In genomic region chr14:57890011-57890842, GRCm38 (mm10) we compare ENCODE assay signal across 8 mouse cellular contexts. TPM values are rescaled to one million over a fixed set of nuclear protein-coding genes. Genes with fewer than 3 reads are reported as not detected.
A peak's percentile ranks its signal among the peaks of the same experiment; 100 is the strongest.
DNase-seq lines count a peak whose midpoint lies in the region; ATAC-seq lines count a peak whose summit lies in the region.

TSS of gene Zdhhc20 (minus strand) at chr14:57890276.

- H3K4me1 ChIP-seq in hindbrain, embryonic 15.5 days (replicated peaks): peaks cover 23% of the 10 kb centered on the region

- peak within 1 kb of the TSS; percentile 85 for H3K27ac ChIP-seq in hindbrain, embryonic 15.5 days (replicated peaks)
- H3K27ac ChIP-seq in macrophage: peak within 1 kb of the TSS; percentile 55

- peak within 1 kb of the TSS; percentile 63 for H3K4me2 ChIP-seq in hindbrain, embryonic 15.5 days

- H3K4me3 ChIP-seq in hindbrain, embryonic 15.5 days: peak within 1 kb of the TSS; percentile 81
- H3K4me3 ChIP-seq in macrophage (ENCODE audit: inconsistent target): peak within 1 kb of the TSS; percentile 84

- H3K79me2 ChIP-seq in macrophage (ENCODE audit: inconsistent target): peaks cover 44% of the 10 kb centered on the region

- peak within 1 kb of the TSS; percentile 86 for H3K9ac ChIP-seq in hindbrain, embryonic 15.5 days

- no peaks in the 10 kb centered on the region for H3K27me3 ChIP-seq in hindbrain, embryonic 15.5 days

- H3K9me3 ChIP-seq in hindbrain, embryonic 15.5 days: no peaks in the 10 kb centered on the region

- peak; percentile 93 for DNase-seq in R1 (ENCODE audit: low read depth, low spot score)
- peak; percentile 95 to 97 for DNase-seq in cerebellum, postnatal 25 days
- peak; percentile 94 for DNase-seq in frontal cortex, postnatal 36 days (ENCODE audit: low spot score in 2 of 2)
- DNase-seq in left cerebral cortex, adult 18-20 months (ENCODE audit: low spot score in 2 of 2): peak; percentile 91 to 96
- DNase-seq in right cerebral cortex, adult 18-20 months: peak; percentile 96
- peak; percentile 71 for DNase-seq in urinary bladder, postnatal 10 days (ENCODE audit: low spot score)

- 3% methylated on average over 60 of the region's 65 CpGs for WGBS in hindbrain, embryonic 15.5 days
- WGBS in macrophage (ENCODE audit: missing documents): 5% methylated on average over 65 of the region's 65 CpGs

- peak; percentile 96 for ATAC-seq in hindbrain, embryonic 15.5 days (ENCODE audit: low FRiP score, low read depth)

- no peaks in the 10 kb centered on the region for H3K36me3 ChIP-seq in hindbrain, embryonic 15.5 days
- no peaks in the 10 kb centered on the region for H3K36me3 ChIP-seq in macrophage (ENCODE audit: inconsistent target)

RNA-seq across cellular contexts. Expression of gene Zdhhc20, which starts in this region (rescaled TPM):
- 35.3 and 37.1 TPM in 2 replicates for polyA plus RNA-seq in hindbrain, embryonic 15.5 days (2015; fragmentation: Nextera tagmentation; extraction: Ambion mirVana)
- total RNA-seq in left cerebral cortex, adult 18-20 months (2021): 10 to 100 TPM; 34.7 to 38.0 TPM
- 100 to 1,000 TPM in 13 of 26 experiments, 10 to 100 TPM in 13; 67.0 to 185 (median 97.9) TPM for total RNA-seq in macrophage (2018; cell fraction: chromatin; rRNA removed)
- 10 to 100 TPM; 29.4 to 83.0 (median 50.6) TPM for total RNA-seq in macrophage (2018; cell fraction: cytosol; rRNA removed)
- total RNA-seq in macrophage (2018; cell fraction: nucleus; rRNA removed): 100 to 1,000 TPM in 13 of 26 experiments, 10 to 100 TPM in 13; 56.0 to 222 (median 100) TPM
- polyA plus RNA-seq in macrophage (2018): 45.6 to 74.7 TPM (median 57.4 TPM) in 3 replicates

Comparison
In these comparisons a context has a peak if more than half of its experiments do, and no peak if none do; other contexts are left out.
1. Peak in every context shown above with its lines: DNase-seq, ATAC-seq, H3K4me3 ChIP-seq and H3K27ac ChIP-seq.